Mouse (Mus musculus) kidney, adult 9 months (tissue): Measurements from ENCODE around the gene Rngtt.
"Not testable (repeated sequence)": the region's sequence is repeated elsewhere in the genome, so short reads cannot be mapped to it uniquely, and the experiment has no call there.

Experiments used
- DNase-seq: peaks from one replicate; pipeline ENCODE4 v3.0.0; 2022

Gene Rngtt

DNA sequence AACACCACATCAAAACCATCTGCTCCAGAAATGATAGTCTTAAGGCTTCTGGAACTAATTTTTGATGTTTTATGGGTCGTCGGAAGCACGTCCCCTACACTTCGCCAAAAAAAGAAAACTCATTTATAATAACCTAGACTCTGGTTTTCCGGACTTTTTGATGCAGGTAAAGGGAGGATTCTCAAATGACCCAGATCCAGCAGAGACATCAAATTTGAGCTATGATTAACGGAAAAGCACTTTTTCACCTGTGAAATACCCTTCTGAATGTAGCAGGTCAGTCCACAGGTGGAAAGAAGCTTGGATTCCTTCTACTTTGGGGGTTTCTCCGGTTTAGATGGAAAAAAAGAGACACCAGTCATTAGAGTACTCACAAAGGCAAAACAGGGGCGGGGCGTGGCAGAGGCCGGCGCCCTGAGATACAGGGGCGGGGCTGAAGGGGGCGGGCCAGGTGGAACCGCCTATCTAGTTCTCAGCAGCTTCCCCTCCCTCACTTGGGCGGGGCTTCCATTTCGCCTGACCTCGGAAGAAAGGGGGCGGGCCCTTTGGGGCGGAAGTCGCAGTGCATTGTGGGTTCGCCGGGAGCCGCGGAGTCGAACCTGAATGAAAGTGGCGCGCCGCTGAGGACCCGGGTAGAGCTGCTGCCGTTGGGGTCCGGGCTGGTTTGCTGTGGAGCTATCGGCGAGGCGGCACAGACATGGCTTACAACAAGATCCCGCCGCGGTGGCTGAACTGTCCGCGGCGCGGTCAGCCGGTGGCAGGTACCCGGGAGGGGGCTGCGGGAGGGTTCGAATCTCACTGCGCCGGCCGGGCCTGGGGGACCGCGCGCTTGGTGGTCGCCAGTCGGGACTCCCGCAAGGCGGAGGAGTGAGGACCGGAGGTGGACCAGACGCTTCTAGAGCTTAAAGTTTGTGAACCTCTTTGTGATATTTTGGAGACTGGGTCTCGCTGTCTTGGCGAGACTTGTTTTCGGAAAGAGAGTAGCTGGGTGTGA, at the start of gene Rngtt:
Gene Rngtt (plus strand): TSS at position 548 of the 994 bp plus-strand sequence.
- peak; percentile 98 for DNase-seq

DNA sequence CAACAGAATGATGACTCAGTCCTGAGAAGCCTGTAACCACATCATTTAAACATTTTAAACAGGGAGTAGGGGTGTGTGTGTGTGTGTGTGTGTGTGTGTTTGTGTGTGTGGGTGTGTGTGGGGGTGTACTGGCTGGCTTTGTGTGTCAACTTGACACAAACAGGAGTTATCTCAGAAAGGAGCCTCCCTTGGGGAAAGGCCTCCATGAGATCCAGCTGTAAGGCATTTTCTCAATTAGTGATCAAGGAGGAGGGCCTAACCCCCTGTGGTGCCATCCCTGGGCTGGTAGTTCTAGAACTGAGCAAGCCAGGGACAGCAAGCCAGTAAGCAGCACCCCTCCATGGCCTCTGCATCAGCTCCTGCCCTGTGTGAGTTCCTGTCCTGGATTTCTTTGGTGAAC, 49.8 kb upstream of the Rngtt start:
- DNase-seq, result no peak

DNA sequence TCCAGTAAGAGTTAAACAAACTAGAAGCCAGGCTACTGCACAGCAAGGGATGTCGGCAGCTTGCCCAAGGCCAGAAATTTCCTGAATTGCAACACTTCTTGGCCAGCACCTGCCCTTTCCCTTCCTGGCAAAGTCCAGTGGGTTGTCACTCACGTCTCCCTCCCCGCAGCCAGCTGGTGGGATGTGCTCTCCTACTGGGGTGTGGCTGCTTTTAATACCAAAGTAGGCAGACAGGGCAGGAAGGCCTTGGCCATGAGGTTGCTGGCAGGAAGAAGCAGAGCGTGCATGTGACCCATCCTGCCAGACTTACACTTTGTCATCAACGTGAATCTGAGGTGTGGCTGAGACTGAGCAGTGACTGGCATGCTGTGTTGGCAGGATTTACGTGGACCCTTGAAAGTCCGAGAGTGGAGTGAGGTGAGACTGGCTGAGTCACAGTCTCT, 48.8 kb upstream of the Rngtt start:
- peak; percentile 98 for DNase-seq

DNA sequence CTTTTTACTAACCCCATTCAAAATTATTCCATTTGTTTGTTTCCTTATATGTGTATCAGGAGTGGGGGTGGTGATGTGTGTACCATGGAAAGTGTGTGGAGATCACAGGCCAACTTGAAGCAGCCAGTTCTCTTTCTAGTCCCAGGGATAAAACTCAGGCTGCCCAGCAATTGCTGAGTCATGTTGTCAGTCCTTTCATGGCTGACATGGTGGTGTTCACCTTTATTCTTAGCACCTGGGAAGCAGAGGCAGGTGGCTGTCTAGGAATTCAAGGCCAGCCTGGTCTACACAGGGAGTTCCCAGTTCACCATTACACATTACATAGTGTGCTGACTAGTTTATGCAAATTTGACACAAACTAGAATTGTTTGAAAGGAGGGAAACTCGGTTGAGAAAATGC, 47.2 kb upstream of the Rngtt start:
- no peak for DNase-seq

DNA sequence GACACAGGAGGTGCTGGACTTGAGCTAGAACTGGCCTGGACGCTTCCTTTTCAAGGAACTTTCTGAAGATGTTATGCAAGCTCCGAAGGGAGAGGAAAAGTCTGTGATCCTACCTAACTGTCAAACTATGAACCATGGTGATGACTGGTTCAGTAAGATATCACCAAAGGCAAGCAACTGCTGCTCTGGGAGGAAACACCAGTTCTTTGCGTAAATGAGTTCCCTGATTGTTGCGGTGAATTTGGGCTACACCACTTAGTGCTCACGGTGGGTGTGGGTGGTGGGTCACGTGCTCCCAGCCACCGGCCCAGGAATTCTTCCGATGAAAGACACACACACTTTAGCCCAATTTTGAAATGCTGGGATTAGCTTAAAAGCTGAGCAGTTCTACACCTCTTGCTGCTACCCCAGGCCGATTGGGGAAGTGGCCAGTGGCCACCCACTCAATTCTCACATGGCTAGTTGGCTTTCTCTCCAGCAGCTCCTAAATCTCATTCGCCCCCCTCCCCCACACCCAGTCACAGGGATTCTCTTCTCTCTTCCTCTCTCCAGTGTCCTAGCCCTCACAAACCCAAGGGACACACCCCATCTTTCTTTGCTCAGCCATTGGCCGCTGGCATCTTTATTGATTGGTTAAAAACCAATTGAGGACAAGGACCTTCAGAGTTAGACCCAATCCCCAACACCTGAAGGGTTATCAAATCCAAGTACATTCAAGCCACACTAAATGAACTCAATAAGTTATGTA, 45.0 kb upstream of the Rngtt start:
- DNase-seq, result no peak

DNA sequence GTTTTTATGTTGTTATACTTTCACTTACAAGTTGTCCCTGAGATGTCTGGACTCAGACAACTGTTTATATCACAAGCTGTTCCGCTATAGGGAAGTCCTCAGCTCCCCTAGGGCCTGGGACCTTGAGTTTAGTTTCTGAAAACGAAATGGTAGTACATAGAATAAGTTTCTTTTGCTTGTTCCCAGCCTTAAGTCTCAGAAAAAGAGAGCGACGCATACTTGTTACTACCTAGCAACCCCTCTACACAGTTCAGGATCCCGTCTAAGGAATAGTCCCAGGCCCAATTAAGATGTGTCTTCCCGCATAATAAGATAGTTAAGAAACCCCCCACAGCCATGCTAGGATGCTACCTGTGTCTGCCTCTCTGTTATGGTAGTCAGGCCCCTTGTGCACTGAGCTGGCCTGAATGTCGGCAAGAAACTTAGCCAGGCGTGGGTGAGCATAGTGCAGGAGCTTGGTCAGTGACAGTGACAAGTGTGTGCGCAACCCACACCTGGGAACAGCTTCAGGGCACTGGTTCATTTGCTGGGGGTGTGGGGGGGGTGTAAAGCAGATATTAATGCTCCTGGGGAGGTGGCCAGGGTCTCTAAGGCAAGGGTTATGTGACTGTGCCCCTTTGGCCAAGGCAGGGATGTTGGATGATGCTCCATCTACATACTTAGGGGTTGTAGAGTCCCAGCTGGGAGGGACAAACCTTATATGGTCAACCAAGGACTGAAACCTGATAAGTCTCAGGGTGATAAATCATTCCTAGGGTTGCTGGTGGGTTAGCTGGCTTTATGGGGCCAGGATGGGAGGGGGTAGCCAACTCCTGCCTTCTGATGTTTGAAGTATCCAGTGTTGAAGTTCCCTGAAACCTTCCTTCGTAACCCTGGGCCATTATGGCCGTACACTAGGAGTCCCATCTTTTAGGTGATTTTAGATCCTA, 39.5 kb upstream of the Rngtt start:
- DNase-seq, result no peak

DNA sequence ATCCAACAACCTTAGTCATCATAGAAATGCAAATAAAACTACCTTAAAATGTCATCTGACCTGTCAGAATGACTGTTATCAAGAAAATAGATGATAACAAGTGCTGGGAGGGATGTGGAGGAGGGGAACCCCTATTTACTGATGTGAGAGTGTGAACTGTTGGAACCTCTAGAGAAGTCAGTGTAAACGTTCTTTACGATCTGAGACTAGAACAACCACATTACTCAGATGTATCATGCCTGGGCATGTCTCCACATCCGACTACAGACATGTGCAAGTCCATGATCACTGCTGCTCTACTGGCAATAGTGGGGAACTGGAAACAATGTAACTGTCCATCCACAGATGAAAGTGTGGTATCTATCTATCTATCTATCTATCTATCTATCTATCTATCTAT, 36.7 kb upstream of the Rngtt start:
- no peak for DNase-seq

DNA sequence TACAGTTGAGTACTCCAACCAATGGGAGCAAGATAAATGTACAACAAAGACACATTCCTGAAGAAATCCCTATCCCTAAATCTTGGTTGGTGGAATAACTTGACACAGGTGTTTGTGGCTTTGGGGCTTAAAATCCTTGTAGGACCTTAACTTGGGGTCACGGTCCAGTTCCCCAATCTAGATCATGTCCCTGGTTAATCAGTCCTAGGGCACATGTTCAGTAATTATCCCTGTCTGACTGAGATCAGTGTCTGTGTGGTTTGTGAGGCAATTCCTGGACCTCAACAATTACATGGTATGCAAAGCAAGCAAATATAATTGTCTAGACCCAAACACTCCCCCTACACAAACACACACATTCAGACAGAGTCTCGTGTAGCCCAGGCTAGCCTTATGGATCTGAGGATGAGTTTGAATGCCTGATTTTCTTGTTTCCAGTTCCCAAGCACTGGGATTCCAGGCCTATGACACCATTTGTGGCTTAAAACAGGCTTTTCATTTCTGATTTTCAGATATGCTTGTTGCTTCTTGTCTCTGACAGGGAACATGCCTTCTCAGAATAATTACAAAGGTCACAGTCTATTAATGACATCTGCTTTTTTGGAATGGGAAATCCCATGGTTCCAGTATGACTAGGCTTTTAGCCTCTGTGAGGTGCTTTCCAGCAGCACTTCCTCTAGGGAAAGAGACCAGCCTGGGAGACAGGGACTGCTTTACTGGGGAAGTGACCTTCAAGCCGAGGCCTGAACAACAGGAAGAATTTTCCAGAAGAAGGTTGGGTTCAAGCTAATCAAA, 28.0 kb upstream of the Rngtt start:
- peak; percentile 67 for DNase-seq

DNA sequence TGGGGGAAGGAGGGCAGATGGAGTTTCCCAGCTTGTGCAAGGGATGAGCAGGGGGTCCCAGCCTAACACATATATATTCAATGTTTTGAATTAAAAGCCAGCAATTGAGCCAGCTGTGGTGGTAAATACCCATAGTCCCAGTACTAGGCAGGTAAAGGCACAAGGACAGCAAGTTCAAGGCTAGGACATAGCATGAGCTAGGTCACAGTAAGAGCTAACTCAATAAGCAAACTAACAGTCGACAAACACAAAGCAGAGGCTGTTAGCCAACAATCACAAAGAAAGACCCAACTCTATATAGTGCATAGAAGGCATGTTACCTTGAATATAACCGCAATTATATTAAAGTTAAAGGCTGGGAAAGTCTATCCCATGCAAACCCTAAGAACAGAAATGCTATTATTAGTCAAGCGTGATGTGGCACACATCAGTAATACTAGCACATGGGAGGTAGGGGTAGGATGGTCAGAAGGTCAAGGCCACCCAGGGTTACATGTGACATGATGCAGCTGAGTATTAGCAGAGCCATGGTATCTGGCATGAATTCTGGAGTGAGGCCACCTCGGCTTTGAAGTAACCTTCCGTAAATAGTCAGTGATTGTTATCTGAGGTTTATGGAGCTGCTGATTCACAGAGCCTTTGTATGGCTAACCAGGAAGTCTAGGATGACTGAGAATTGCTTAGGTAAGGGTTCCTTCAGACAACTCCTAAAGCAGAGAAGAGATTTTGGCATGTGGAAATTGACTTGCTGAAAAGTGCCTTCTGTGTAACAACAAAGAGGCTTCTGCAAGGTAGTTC, 25.8 kb upstream of the Rngtt start:
- no peak for DNase-seq

DNA sequence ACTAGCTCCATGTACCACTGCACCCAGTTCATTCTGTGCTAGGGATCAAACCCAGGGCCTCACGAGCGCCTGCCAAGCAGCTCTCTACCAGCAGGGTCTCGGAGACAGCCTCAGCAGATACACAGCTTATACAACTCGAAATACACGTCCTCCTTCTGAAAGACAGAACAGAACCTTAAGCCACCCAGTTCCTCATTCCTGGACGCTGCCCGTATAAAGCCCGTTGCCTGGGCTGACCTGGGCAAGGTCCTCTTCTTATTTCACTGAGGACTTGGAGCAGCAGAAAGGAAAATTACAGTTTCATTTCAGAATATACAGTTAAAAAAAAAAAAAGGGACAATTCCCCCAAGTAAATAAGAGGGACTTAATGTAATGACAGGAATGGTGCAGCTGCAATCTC, 24.7 kb upstream of the Rngtt start:
- DNase-seq, result peak; percentile 51

DNA sequence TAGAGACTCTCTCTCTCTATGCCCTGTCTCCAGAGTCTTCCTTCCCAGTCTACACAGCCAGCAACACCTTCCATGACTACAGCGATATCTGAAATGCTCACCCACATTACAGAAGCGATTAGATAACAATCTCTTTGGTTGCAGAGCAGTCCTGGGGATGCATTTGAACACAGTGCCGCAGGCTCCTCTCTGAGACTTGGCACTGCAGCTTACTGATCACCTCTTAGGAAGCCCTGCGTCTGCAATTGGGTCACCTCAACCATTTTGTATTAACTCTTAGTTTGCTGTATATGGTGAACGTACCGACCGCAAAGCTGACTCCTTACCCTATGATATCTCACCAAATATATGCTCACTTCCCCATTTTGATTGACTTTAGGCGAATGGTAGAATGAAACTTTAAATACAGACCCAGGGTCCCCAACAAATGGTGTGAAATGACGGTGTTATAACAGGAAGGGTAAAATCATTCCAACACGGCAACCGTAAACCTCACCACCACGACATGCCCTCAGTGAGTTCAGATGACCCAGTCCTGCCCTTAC, 20.9 kb upstream of the Rngtt start:
- no peak for DNase-seq

DNA sequence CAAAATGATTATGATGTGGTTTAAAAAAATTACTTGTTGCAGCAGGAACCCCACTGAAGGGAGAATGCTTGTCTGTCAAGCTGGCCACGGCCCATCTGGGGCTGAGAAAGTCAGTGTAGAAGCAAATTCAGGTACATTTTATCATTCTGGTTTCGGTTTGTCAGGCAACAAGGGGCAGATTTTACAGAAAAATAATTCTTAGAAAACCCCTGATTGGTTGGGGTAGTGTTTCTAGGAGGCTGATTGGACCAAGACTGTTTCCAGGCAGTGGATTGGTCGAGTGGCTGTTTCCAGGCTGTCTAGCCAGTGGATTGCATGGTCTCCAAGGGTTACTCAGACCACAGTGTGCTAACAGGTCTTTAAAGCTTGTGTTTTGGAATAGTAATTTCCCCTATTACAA, 20.1 kb upstream of the Rngtt start, which contains the start of gene Pnrc1:
Gene Pnrc1 (minus strand): TSS at position 162 of the 400 bp plus-strand sequence.
- peak; percentile 36 for DNase-seq

DNA sequence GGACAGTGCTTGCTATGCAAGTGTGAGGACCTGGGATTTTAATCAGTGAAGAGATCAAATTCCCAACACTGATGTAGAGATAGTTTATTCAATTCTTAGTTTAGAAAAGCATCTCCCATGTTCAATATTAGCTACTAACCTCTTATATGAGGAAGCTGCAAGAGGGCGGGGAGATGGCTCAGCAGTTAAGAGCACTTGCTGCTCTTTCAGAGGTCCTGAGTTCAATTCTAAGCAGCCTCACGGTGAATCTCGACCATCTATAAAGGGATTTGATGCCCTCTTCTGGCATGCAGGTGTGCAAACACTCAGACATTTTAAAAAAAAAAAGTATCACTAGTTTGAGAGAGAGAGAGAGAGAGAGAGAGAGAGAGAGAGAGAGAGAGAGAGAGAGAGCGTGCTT, 19.2 kb upstream of the Rngtt start:
- DNase-seq, result peak; percentile 26

DNA sequence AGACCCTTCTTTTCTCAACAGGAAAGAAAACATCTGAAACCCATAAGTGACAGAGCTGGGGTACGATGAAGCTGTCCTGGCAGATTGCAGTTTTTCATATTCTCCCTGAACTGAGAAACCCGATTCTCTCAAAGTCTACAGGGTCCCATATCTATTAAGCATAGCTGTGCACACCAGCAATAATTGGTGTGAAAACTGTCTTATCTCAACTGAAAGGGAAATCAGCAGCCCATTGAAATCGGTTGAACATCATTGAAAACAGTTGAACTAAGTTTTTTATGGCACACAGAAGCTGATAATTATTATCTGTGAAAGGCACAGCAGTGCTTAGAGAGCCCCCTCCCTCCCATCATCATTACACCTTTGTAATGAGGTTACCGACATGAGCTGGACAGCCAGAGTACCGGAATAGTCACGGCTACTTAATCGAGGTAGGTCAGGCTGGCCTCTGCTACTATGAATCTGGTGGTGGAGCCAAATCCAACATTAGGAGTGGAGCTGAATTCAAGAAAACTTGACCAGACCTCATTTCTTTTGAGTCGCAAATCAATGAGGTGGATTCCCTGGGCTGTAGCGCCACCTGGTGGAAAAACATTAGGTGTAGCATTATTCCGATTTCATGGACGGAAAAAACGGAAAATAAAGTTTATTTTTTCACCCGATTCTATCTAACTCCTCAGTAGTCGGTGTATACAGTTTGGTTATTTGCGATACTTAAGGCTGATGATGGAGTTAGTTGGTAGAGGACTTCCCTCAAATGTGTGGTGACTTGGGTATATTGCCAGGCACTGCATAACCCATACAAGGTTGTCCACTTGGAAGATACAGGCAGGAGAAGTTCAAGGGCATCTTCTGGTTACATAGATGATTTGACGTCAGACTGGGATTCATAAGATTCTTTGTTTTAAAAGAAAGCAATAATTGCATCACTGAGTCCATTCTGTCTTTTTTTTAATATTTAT, 17.4 kb upstream of the Rngtt start:
- peak; percentile 64 for DNase-seq

DNA sequence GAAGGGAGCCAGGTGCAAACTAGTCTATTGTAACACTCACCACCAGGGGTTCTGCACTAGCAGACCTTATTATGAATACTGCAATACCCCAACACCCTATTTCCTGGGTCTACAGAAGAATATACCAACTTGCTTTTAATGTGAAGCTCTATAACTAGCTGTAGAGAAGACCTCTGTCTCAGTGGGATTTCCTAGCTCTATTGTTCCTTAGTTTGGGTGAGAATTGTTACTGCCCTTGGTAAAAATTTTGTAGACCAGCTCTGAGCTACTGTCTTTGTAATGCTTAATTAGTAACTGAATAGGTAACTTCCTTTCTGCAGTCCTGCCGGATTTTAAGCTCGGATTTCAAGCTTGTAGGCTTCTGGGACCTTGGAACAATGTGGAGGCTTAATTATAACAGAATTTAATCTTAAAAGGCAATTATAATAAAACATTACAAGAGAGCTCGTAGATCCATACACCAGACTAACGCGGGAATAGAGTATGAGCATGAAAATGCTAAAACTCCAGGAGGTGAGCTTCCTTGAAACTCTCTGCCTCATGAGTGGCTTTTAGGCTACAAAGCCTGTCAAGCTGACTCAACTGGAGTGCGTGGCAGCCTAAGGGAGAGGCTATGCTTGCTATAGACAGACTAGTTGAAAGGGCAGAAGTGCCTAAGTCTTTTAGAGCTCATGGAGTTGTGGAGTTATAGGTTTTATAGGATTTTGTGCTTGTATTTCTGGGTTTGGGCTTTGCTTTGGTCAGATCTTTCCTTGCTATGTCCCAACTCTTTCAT, 9.0 kb upstream of the Rngtt start:
- not testable (repeated sequence) for DNase-seq

DNA sequence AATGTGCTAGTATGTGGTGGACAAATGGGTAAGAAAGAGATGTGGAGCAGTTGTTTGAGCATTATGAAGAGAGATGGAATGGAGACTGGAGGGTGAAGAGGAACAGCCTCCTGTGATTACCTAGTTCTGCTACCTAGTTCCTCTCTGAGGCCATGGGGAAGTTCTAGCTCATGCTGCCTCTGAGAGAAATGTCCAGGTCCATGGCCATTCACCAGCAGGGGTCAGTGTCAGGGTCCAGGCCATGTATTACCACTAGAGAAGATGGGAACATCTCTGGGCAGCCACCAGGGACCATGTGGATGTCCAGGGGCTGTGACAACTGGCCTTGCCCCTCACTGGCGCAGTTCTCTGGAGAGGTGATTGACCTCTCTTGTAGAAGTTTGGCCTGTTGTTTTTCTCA, 7.1 kb upstream of the Rngtt start:
- DNase-seq, result no peak

DNA sequence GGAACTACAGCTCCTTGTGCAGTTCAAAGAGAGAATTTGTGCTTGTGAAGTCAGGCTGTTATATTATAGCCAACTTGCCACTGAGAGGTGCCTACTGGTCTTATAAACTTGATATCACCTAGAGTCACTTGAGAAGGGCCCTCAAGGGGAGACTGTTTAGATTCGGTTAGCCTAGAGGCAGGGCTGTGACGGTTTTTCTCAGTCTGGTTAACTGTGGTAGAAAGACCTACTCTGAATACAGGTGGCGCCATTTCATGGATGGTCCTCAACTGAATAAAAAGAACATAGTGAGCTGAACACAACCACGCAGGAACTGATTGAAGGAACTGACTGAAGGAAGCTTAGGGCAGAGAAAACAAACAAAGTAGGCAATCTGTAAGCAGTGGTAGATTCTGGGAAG, 3.0 kb upstream of the Rngtt start:
- DNase-seq, result no peak

DNA sequence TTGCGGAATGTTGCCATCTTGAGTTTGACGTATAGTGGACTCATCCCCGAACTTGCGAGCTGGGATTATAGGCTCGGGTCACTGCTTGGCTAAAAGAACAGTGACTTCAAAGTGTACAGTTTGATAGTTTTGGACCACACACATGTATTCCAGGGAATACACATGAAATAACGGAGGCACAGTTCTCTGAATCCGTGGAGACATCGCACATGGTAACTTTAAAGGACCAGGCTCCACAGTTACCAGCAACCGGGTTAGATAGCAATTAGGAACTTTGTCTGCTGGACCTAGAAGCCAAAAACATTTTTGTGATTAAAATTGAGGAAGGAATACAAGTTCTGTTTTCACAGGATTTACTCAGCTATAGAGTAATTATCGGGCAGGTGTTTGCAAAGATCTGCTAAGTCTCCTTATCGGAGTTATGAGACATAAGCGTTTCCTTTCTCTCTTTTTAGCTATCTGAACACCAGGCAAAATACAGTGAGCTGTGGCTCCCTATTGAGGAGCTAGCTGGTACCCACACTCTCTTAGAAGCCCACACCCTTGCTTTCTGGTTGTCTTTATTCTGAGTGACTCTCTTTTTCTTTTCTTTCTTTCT, 828 bp downstream of the Rngtt start:
- no peak for DNase-seq
